Mouse (Mus musculus): ENCODE results near the gene Pxdc1.

GRCm38 (mm10) chr13:34700630-34701029 lies 47.3 kb upstream of the Pxdc1 start:
- TF ChIP-seq POLR2A (IDR thresholded peaks at IDR 0.05; ENCODE audit: borderline replicate concordance, extremely low read depth, low read depth, low read length), result no peak
- no peak for TF ChIP-seq CTCF (IDR thresholded peaks at IDR 0.05; ENCODE audit: insufficient read depth, low read length)

Data from lung, adult 2 months (tissue).